Mouse (Mus musculus) spleen, adult 2 months (tissue): ENCODE data around the gene Dync1i2. TPM values are rescaled to one million over a fixed set of nuclear protein-coding genes. Genes with fewer than 3 reads are reported as not detected.

ENCODE experiments used
- DNase-seq, 2 experiments: peaks; one replicate each; pipeline versions ENCODE4 v3.0.0 to v3.0.0-alpha.2; 2012 to 2021; ENCODE audit warnings: low spot score in 2 of 2, low read depth in 1 of 2
- H3K27ac ChIP-seq: fragments of 200-500 bp; 2 replicates; pipeline ENCODE4 v1.5.1; 2012; ENCODE audit warnings: low read length, inconsistent platforms; ENCODE audit not compliant: insufficient read depth
- H3K27me3 ChIP-seq: fragments of 200-500 bp; 2 replicates; pipeline ENCODE4 v1.6.1; 2012; ENCODE audit warnings: mild to moderate bottlenecking, moderate library complexity, low read length, inconsistent platforms; ENCODE audit not compliant: control insufficient read depth, insufficient read depth
- H3K36me3 ChIP-seq: fragments of 200-500 bp; 2 replicates; pipeline ENCODE4 v1.6.1; 2012; ENCODE audit warnings: mild to moderate bottlenecking, low read length, inconsistent platforms; ENCODE audit not compliant: control insufficient read depth, insufficient read depth
- H3K4me1 ChIP-seq: fragments of 200-500 bp; 2 replicates; pipeline ENCODE4 v1.6.1; 2011; ENCODE audit warnings: inconsistent platforms; ENCODE audit not compliant: control insufficient read depth, insufficient read depth, insufficient read length
- H3K4me3 ChIP-seq: fragments of 200-500 bp; 2 replicates; pipeline ENCODE4 v1.5.1; 2011; ENCODE audit warnings: mild to moderate bottlenecking, inconsistent platforms; ENCODE audit not compliant: insufficient read depth, insufficient read length; ENCODE audit errors: extremely low read depth
- CTCF ChIP-seq: fragments of 200-500 bp; IDR thresholded peaks from 2 replicates; pipeline ENCODE4 v1.5.1; 2011; ENCODE audit warnings: mild to moderate bottlenecking, inconsistent platforms; ENCODE audit not compliant: insufficient read depth, insufficient read length, insufficient replicate concordance; ENCODE audit errors: extremely low read depth
- POLR2A ChIP-seq: fragments of 200-500 bp; IDR thresholded peaks from 2 replicates; pipeline ENCODE4 v1.6.1; 2011; ENCODE audit warnings: low read depth, low read length, inconsistent platforms
- WGBS: fragments of 180-500 bp; shearing (Covaris S2); methylation state at CpG from one replicate; pipeline ENCODE4 v1.1.7; 2018; 5-methylcytosine and 5-hydroxymethylcytosine counted together
- polyA plus RNA-seq: library from polyadenylated mRNA; depleted of rRNA; stranded (reverse); fragments of >200 nt; gene quantifications from 2 replicates; pipeline ENCODE4 v1.2.3, GENCODE M21; 2012

Dync1i2 gene
- polyA plus RNA-seq, 1 experiment = 7.7 TPM

GRCm38 (mm10) chr2:71244807-71245206 lies 33.3 kb downstream of the Dync1i2 start:
- H3K27ac ChIP-seq = no peak overlapping the region
- TF ChIP-seq POLR2A (no peak), CTCF (no peak)

GRCm38 (mm10) chr2:71245416-71245815 lies 33.9 kb downstream of the Dync1i2 start:
- Histone ChIP-seq H3K27ac (no peak overlapping the region), H3K36me3 (peaks cover 10% of the 10 kb centered on the region), H3K4me1 (no peaks in the 10 kb centered on the region), H3K4me3 (no peak overlapping the region), H3K27me3 (no peaks in the 10 kb centered on the region)
- no peak for DNase-seq
- 86% methylated on average over 3 of the region's 3 CpGs for whole genome bisulfite sequencing
- TF ChIP-seq CTCF = no peak
- no peak for TF ChIP-seq POLR2A

More at GRCm38 (mm10) chr2:71244807-71245206, 33.3 kb downstream of the Dync1i2 start:
- Histone ChIP-seq H3K4me3 (no peak overlapping the region), H3K36me3 (peaks cover 7% of the 10 kb centered on the region), H3K27me3 (no peaks in the 10 kb centered on the region), H3K4me1 (no peaks in the 10 kb centered on the region)
- DNase-seq = no peak
- 96% methylated on average over 7 of the region's 7 CpGs for WGBS

GRCm38 (mm10) chr2:71246096-71246495 lies 34.6 kb downstream of the Dync1i2 start:
- WGBS = 94% methylated on average over 5 of the region's 5 CpGs
- Histone ChIP-seq H3K27ac (no peak overlapping the region), H3K27me3 (no peaks in the 10 kb centered on the region), H3K4me1 (no peaks in the 10 kb centered on the region), H3K36me3 (peaks cover 16% of the 10 kb centered on the region), H3K4me3 (no peak overlapping the region)
- no peak for TF ChIP-seq CTCF
- TF ChIP-seq POLR2A = no peak
- DNase-seq = no peak

GRCm38 (mm10) chr2:71248071-71248470 lies 36.6 kb downstream of the Dync1i2 start:
- 21% methylated on average over 3 of the region's 3 CpGs for WGBS
- Histone ChIP-seq H3K4me1 (no peaks in the 10 kb centered on the region), H3K27me3 (no peaks in the 10 kb centered on the region), H3K4me3 (no peak overlapping the region), H3K36me3 (peaks cover 23% of the 10 kb centered on the region), H3K27ac (no peak overlapping the region)
- TF ChIP-seq POLR2A (no peak), CTCF (no peak)
- DNase-seq = no peak

- H3K27me3 ChIP-seq = no peaks in the 10 kb centered on the region
- peaks cover 31% of the 10 kb centered on the region for H3K36me3 ChIP-seq
- no peak for DNase-seq
- no peak overlapping the region for H3K27ac ChIP-seq
- WGBS = 85% methylated on average over 5 of the region's 5 CpGs
- TF ChIP-seq POLR2A (no peak), CTCF (no peak)
- no peak overlapping the region for H3K4me3 ChIP-seq
- H3K4me1 ChIP-seq = no peaks in the 10 kb centered on the region
Measured at GRCm38 (mm10) chr2:71250841-71251240, 39.3 kb downstream of the Dync1i2 start.

- Histone ChIP-seq H3K27me3 (no peaks in the 10 kb centered on the region), H3K36me3 (peaks cover 41% of the 10 kb centered on the region), H3K4me3 (no peak overlapping the region), H3K4me1 (no peaks in the 10 kb centered on the region), H3K27ac (no peak overlapping the region)
- DNase-seq = no peak
- 88% methylated on average over 4 of the region's 4 CpGs for WGBS
- TF ChIP-seq CTCF (no peak), POLR2A (no peak)
Measured at GRCm38 (mm10) chr2:71254836-71255235, 43.3 kb downstream of the Dync1i2 start.

GRCm38 (mm10) chr2:71256581-71256980 lies 45.1 kb downstream of the Dync1i2 start:
- Histone ChIP-seq H3K27me3 (no peaks in the 10 kb centered on the region), H3K27ac (no peak overlapping the region), H3K36me3 (peaks cover 36% of the 10 kb centered on the region), H3K4me1 (no peaks in the 10 kb centered on the region), H3K4me3 (no peak overlapping the region)
- DNase-seq = no peak
- WGBS = 94% methylated on average over 7 of the region's 7 CpGs
- no peak for TF ChIP-seq CTCF
- no peak for TF ChIP-seq POLR2A
